Mouse (Mus musculus) intestine, embryonic 16.5 days (tissue): Measurements from ENCODE around the gene Ednrb. TPM values are rescaled to one million over a fixed set of nuclear protein-coding genes. Genes with fewer than 3 reads are reported as not detected.

Source experiments
- ATAC-seq: fragments of 200-750 bp; cut with Nextera tagmentation; 2 replicates; pipeline ENCODE4 v1.8.0; 2017; ENCODE audit warnings: moderate TSS enrichment, moderate library complexity
- H3K27ac ChIP-seq: fragments of 300-500 bp; sonication (generic); 2 replicates; pipeline ENCODE4 v1.5.1; 2014; ENCODE audit warnings: mild to moderate bottlenecking, low read length
- H3K27me3 ChIP-seq: fragments of 300-500 bp; sonication (generic); replicated peaks from 2 replicates; pipeline ENCODE4 v1.6.1; 2014; ENCODE audit warnings: low read length, control low read depth, mixed read lengths; ENCODE audit not compliant: control insufficient read depth, insufficient read depth
- H3K36me3 ChIP-seq: fragments of 300-500 bp; sonication (generic); 2 replicates; pipeline ENCODE4 v1.6.1; 2014; ENCODE audit warnings: low read length, control low read depth; ENCODE audit not compliant: control insufficient read depth, insufficient read depth
- H3K4me1 ChIP-seq: fragments of 300-500 bp; sonication (generic); 2 replicates; pipeline ENCODE4 v1.6.1; 2014; ENCODE audit warnings: low read length, control low read depth, mixed read lengths; ENCODE audit not compliant: control insufficient read depth, insufficient read depth
- H3K4me2 ChIP-seq: fragments of 300-500 bp; sonication (generic); 2 replicates; pipeline ENCODE4 v1.6.1; 2014; ENCODE audit warnings: low read depth, low read length, control low read depth
- H3K4me3 ChIP-seq: fragments of 300-500 bp; sonication (generic); 2 replicates; pipeline ENCODE4 v1.5.1; 2014; ENCODE audit warnings: mild to moderate bottlenecking, low read length
- H3K9ac ChIP-seq: fragments of 300-500 bp; sonication (generic); 2 replicates; pipeline ENCODE4 v1.6.1; 2014; ENCODE audit warnings: low read depth, low read length
- H3K9me3 ChIP-seq: fragments of 300-500 bp; sonication (generic); 2 replicates; pipeline ENCODE4 v1.6.1; 2016; ENCODE audit warnings: low read length, control low read depth; ENCODE audit not compliant: control insufficient read depth
- WGBS: fragments of 180-500 bp; shearing (Covaris S2); extraction: QIAGEN DNeasy Blood & Tissue Kit; methylation state at CpG from one replicate; pipeline ENCODE4 v1.1.7; 2014; 5-methylcytosine and 5-hydroxymethylcytosine counted together
- polyA plus RNA-seq: library from polyadenylated mRNA; unstranded; fragments of >200 nt; fragmentation: Nextera tagmentation; extraction: Ambion mirVana; gene quantifications from 2 replicates; pipeline ENCODE4 v1.2.1, GENCODE M21; 2015

The Ednrb gene
- polyA plus RNA-seq, 1 experiment from 2014 or later: 133 TPM

DNA sequence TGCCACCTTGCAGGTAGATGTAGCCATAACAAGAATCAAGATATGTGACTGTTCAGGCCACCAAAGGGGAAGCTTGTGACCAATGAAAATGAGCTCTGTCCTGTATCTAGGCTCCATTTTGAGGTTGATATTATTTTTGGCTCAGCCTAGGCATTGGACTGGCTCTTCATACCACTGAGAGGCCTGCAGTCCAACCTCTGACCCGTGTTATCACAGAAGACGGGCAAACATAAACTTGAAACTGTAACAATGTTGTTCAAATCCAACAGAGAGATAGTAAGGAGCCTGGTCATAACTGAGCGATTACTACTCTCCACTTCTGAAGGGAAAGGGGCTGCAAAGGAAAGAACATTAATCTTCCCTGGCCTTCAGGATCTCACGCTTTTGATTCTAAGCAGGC is 11.7 kb downstream of the Ednrb start:
- Histone ChIP-seq H3K27ac (no peak overlapping the region), H3K4me2 (no peak overlapping the region), H3K4me1 (peaks cover 11% of the 10 kb centered on the region), H3K27me3 (no peaks in the 10 kb centered on the region), H3K36me3 (no peaks in the 10 kb centered on the region), H3K9me3 (no peaks in the 10 kb centered on the region), H3K4me3 (no peak overlapping the region), H3K9ac (no peak overlapping the region)
- no peak for ATAC-seq
- 43% methylated on average over 4 of the region's 4 CpGs for WGBS

DNA sequence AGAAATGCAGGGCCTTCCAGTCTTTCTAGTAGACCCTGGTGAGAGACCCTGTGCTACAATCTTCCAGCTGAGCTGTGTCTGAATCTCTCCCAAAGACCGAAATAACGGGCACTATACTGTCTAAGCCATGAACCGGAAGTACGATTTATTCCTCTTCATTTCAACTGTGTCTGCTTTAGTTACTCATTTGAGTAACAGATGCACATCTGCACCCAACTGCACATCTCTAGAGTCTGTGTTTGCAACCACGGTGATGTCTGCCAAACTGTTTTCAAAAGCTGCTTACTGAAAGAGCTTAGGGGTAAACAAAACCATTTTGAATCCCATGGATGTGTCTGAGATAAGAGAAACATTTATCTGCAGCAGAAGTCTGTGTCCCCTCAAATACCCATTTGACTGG is 13.2 kb downstream of the Ednrb start:
- Histone ChIP-seq H3K9ac (no peak overlapping the region), H3K27ac (0 out of 2 replicates have a peak overlapping the region, but pooled peaks have one; percentile 3), H3K9me3 (no peaks in the 10 kb centered on the region), H3K27me3 (no peaks in the 10 kb centered on the region), H3K36me3 (no peaks in the 10 kb centered on the region), H3K4me2 (no peak overlapping the region), H3K4me3 (no peak overlapping the region), H3K4me1 (peaks cover 11% of the 10 kb centered on the region)
- ATAC-seq: peak; percentile 59; the same call in 1 of the 2 replicates
- WGBS: 55% methylated on average over 5 of the region's 5 CpGs

GRCm38 (mm10) chr14:103826343-103826742 is 17.9 kb downstream of the Ednrb start:
- no peak overlapping the region for H3K4me2 ChIP-seq
- no peak overlapping the region for H3K9ac ChIP-seq
- no peak overlapping the region for H3K4me3 ChIP-seq
- peaks cover 5% of the 10 kb centered on the region; the same call in 1 of the 2 replicates for H3K4me1 ChIP-seq
- no peak overlapping the region for H3K27ac ChIP-seq
- no peaks in the 10 kb centered on the region for H3K36me3 ChIP-seq
- no peaks in the 10 kb centered on the region for H3K9me3 ChIP-seq
- no peak for ATAC-seq
- 85% methylated on average over 9 of the region's 9 CpGs for WGBS
- no peaks in the 10 kb centered on the region for H3K27me3 ChIP-seq

- no peaks in the 10 kb centered on the region for H3K9me3 ChIP-seq
- 96% methylated on average over 5 of the region's 5 CpGs for WGBS
- no peak overlapping the region for H3K4me3 ChIP-seq
- H3K36me3 ChIP-seq: no peaks in the 10 kb centered on the region
- ATAC-seq: no peak
- H3K27me3 ChIP-seq: no peaks in the 10 kb centered on the region
- no peak overlapping the region for H3K4me2 ChIP-seq
- H3K9ac ChIP-seq: no peak overlapping the region
- H3K4me1 ChIP-seq: peaks cover 5% of the 10 kb centered on the region; the same call in 1 of the 2 replicates
- no peak overlapping the region for H3K27ac ChIP-seq
Measured at GRCm38 (mm10) chr14:103825934-103826333, 18.3 kb downstream of the Ednrb start.

DNA sequence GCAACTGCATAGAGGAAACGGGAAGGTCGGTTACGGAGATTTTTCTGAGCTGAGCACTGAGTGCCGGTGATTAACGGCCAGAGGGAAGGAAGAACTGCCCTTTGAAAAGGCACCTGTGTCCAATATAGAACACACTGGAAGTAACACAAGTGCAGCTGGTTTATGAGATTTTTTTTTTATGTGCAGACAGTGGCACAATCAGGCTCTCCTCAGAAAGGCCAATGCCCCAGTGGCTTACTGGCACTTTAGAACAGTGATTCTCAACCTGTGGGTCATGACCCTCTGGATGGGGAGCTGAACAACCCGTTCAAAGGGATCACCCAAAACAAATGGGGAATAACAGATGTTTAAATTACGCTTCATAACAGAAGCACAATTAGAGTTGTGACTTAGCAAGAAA is 20.7 kb downstream of the Ednrb start:
- H3K9ac ChIP-seq: no peak overlapping the region
- H3K27ac ChIP-seq: no peak overlapping the region
- H3K9me3 ChIP-seq: no peaks in the 10 kb centered on the region
- H3K4me3 ChIP-seq: no peak overlapping the region
- no peaks in the 10 kb centered on the region for H3K27me3 ChIP-seq
- ATAC-seq: no peak
- H3K36me3 ChIP-seq: no peaks in the 10 kb centered on the region
- H3K4me1 ChIP-seq: peaks cover 5% of the 10 kb centered on the region; the same call in 1 of the 2 replicates
- H3K4me2 ChIP-seq: no peak overlapping the region
- 68% methylated on average over 7 of the region's 7 CpGs for WGBS

DNA sequence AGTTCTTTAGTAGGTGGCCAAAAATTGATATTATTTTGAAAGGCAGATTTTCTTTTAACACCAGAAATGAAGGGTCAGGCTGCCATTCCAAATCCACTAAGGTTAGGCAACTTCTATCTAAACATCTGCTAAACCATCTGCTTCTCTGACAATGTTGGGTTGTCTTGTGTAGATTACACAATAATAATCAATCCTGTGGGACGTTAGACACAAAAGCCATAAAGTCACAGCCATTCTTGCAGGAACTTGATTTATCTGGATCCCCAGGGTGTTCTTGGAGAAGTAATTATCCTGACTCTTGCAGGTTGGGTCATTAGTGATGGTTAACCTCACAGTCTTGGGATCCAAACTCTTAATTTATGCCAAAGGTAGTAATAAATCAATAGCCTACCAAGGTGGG is 21.6 kb downstream of the Ednrb start:
- peaks cover 5% of the 10 kb centered on the region; the same call in 1 of the 2 replicates for H3K4me1 ChIP-seq
- 46% methylated on average over 1 of the region's 1 CpGs for WGBS
- no peaks in the 10 kb centered on the region for H3K27me3 ChIP-seq
- no peak overlapping the region for H3K27ac ChIP-seq
- ATAC-seq: no peak
- H3K36me3 ChIP-seq: no peaks in the 10 kb centered on the region
- no peaks in the 10 kb centered on the region for H3K9me3 ChIP-seq
- H3K4me2 ChIP-seq: no peak overlapping the region
- no peak overlapping the region for H3K9ac ChIP-seq
- H3K4me3 ChIP-seq: no peak overlapping the region

DNA sequence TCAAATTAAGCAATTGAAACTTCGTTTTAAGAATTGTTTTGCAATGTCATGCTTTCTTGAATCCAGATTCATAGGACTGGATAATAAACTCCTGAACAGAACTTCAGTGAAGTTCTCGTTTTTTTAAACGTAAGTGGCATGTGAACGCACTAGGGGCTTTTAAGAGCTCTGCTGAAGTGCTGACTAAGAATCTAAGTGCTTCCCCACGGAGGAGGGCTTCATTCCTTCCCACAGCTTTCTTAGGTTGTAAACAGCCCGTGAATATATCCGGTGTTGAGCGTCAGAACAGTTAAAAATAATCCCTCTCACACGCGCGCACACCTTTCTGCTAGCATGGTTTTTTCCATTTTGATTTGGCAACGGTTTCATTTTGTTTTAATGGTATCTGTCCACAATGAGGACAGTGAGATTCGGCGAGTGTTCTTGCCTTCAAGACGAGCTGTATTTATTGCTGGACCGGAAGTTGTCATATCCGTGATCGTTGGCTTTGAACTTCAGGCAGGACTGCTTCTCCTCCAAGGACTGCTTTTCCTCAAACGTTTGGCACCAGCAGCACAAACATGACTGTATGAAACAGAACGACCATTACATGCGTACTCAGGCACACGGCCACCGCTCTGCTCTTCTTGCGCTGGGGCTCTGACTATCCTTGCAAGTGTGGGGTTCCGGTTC is 27.4 kb downstream of the Ednrb start:
- peak overlapping the region; percentile 19; the same call in 1 of the 2 replicates for H3K4me2 ChIP-seq
- H3K9ac ChIP-seq: no peak overlapping the region
- ATAC-seq: peak; percentile 63
- H3K27ac ChIP-seq: peak overlapping the region; percentile 45; the same call in 1 of the 2 replicates
- no peaks in the 10 kb centered on the region for H3K36me3 ChIP-seq
- WGBS: 58% methylated on average over 25 of the region's 25 CpGs
- H3K4me3 ChIP-seq: no peak overlapping the region; the same call in 1 of the 2 replicates
- H3K9me3 ChIP-seq: no peaks in the 10 kb centered on the region
- H3K27me3 ChIP-seq: no peaks in the 10 kb centered on the region
- H3K4me1 ChIP-seq: no peaks in the 10 kb centered on the region

DNA sequence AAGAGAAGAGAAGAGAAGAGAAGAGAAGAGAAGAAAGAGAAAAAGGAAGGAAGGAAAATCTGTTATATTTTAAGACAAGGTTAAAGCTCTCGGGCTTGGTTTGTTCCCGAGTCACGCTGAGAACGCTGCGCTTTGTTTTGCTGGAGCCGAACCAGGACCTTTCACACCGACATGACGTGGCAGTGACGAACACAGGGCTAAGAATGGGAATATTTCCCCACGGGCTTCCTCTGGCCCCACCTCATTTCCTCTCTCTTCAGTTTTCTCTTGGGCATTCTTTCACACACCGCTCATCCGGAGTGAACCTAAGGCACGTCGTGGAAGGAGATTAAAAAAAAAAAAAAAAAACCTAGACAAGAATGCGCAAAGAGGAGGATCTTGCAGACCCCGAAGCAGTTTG is 28.7 kb downstream of the Ednrb start:
- H3K9ac ChIP-seq: no peak overlapping the region
- no peaks in the 10 kb centered on the region for H3K9me3 ChIP-seq
- 0 out of 2 replicates have a peak, but pooled peaks have one; percentile 35 for ATAC-seq
- no peaks in the 10 kb centered on the region for H3K27me3 ChIP-seq
- WGBS: 61% methylated on average over 16 of the region's 16 CpGs
- no peaks in the 10 kb centered on the region for H3K4me1 ChIP-seq
- H3K4me3 ChIP-seq: no peak overlapping the region
- no peak overlapping the region for H3K4me2 ChIP-seq
- 0 out of 2 replicates have a peak overlapping the region, but pooled peaks have one; percentile 50 for H3K27ac ChIP-seq
- H3K36me3 ChIP-seq: no peaks in the 10 kb centered on the region

DNA sequence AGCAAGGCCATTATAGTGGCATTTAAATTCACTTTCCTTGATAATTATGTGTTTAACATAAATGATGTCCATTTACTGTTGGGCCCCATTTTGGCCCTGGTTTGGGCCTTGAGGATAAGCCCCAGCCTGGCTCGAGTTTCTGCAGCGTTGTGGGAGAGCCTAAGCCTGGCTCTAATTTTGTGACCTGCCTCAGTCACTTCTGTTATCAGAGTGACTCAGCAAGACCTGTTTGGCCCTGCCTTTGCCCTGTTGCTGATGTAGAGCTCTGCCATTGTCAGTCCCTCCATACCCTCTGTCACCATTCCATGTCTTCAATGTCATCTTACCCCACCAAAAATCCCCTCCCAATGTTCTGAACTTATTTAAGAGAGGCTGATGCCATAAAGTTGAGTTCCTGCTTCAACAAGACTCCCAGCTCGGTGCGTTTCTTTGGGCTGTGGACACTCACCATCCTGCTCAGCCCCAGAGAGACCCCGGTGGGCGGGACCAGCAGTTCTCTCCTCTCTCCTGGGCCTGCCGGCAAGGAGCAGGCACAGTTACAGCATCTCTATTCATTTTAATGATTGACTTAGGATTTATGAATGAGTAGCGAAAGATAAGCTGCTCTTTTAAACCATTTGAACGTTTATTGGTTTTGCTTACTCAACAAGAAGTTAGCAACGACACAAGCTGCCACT is 30.0 kb downstream of the Ednrb start:
- Histone ChIP-seq H3K9ac (no peak overlapping the region), H3K9me3 (no peaks in the 10 kb centered on the region), H3K4me3 (no peak overlapping the region), H3K27ac (no peak overlapping the region), H3K27me3 (no peaks in the 10 kb centered on the region), H3K36me3 (no peaks in the 10 kb centered on the region), H3K4me1 (no peaks in the 10 kb centered on the region), H3K4me2 (no peak overlapping the region)
- 60% methylated on average over 10 of the region's 10 CpGs for WGBS
- ATAC-seq: no peak
